Mouse (Mus musculus) cerebellum, adult 9-10 months (tissue): ENCODE data around the gene Apon.
"Not testable (repeated sequence)": the region's sequence is repeated elsewhere in the genome, so short reads cannot be mapped to it uniquely, and the experiment has no call there.

Source experiments
- DNase-seq: peaks from one replicate; pipeline ENCODE4 v3.0.0; 2022

Gene Apon

GRCm38 (mm10) chr10:128253677-128254255 lies at the start of gene Apon:
TSS of gene Apon (plus strand) at chr10:128254096.
- DNase-seq, result no peak

- DNase-seq, result no peak
Observed at GRCm38 (mm10) chr10:128204941-128205340, 49.0 kb upstream of the Apon start.

- DNase-seq, result no peak
Observed at GRCm38 (mm10) chr10:128208326-128208725, 45.6 kb upstream of the Apon start.

- DNase-seq, result no peak
Observed at GRCm38 (mm10) chr10:128209311-128210009, 44.4 kb upstream of the Apon start.

GRCm38 (mm10) chr10:128210131-128210530 lies 43.8 kb upstream of the Apon start:
- no peak for DNase-seq

- DNase-seq, result no peak
Observed at GRCm38 (mm10) chr10:128210954-128211353, 42.9 kb upstream of the Apon start.

- DNase-seq, result peak; percentile 90
Observed at GRCm38 (mm10) chr10:128211390-128212108, 42.3 kb upstream of the Apon start, which contains the start of gene Spryd4. TSS of gene Spryd4 (minus strand) at chr10:128211807.

- DNase-seq, result no peak
Observed at GRCm38 (mm10) chr10:128212148-128212547, 41.7 kb upstream of the Apon start.

GRCm38 (mm10) chr10:128212871-128213323 lies 41.0 kb upstream of the Apon start:
- peak; percentile 91 for DNase-seq

- not testable (repeated sequence) for DNase-seq
Observed at GRCm38 (mm10) chr10:128214112-128214511, 39.8 kb upstream of the Apon start.

GRCm38 (mm10) chr10:128214981-128215380 lies 38.9 kb upstream of the Apon start:
- no peak for DNase-seq

- DNase-seq, result no peak
Observed at GRCm38 (mm10) chr10:128218387-128219117, 35.3 kb upstream of the Apon start.

GRCm38 (mm10) chr10:128221533-128222286 lies 32.2 kb upstream of the Apon start:
- no peak for DNase-seq

GRCm38 (mm10) chr10:128225064-128225463 lies 28.8 kb upstream of the Apon start:
- DNase-seq, result no peak

GRCm38 (mm10) chr10:128225538-128225937 lies 28.4 kb upstream of the Apon start, which contains the start of gene Mip:
TSS of gene Mip (plus strand) at chr10:128225838.
- DNase-seq, result no peak

- DNase-seq, result no peak
Observed at GRCm38 (mm10) chr10:128227592-128227991, 26.3 kb upstream of the Apon start.

GRCm38 (mm10) chr10:128228009-128228408 lies 25.9 kb upstream of the Apon start:
- no peak for DNase-seq

- DNase-seq, result no peak
Observed at GRCm38 (mm10) chr10:128230582-128230981, 23.3 kb upstream of the Apon start.

- no peak for DNase-seq
Observed at GRCm38 (mm10) chr10:128231146-128231545, 22.8 kb upstream of the Apon start.

- DNase-seq, result peak; percentile 83
Observed at GRCm38 (mm10) chr10:128231697-128232419, 22.0 kb upstream of the Apon start, which contains the start of gene Timeless. TSS of gene Timeless (plus strand) at chr10:128232065.

GRCm38 (mm10) chr10:128232420-128232985 lies 21.4 kb upstream of the Apon start:
- peak; percentile 88 for DNase-seq
